Mouse (Mus musculus): Measurements from ENCODE around the gene Fanci. TPM values are rescaled to one million over a fixed set of nuclear protein-coding genes. Genes with fewer than 3 reads are reported as not detected.

Fanci gene
- polyA plus RNA-seq, 1 experiment from 2014 or later: 10.6 TPM

DNA sequence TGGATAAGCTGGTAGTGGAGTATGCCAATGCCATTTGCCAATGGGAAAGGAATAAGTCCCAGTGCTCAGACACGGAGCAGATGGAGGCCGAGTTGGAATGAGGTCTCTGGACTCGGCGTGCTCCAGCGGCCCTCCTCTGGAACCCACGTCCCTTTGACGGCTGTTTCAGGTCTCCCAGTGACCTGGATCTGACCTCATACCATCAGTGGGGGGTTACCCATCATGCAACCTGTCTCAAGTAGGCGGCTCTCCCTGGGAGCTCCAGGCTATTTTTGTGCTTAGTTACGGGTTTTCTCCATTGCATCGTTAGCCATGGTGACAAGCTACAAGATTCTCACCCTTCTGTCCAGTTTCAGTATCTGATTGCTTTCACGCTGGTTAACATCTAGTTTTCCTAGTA lies 31.7 kb upstream of the Fanci start:
- no peak; the same call in 1 of the 2 replicates for ATAC-seq (replicated peaks; ENCODE audit: insufficient number of reproducible peaks, low FRiP score, low TSS enrichment)

DNA sequence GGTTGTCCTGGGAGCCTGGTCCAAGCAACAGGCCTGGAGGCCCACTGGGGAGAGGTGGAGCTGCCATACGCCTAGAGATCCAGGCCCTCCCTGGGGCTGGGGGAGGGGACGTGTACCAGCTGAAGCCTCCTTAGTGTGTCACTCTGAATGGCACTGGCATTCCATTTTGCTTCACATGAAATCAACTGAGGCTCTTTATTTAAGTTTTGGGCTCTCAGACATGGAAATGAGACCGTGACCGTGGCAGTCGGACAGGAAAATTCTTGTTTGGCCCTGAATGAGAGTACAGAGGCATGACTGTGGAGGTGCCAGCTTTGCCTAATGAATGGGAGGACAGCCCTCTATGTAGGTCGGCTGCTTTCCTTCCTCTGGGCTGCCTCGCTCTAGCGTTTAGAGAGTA lies 29.5 kb upstream of the Fanci start:
- no peak overlapping the region for H3K9ac ChIP-seq (ENCODE audit: low read depth, low read length)
- H3K4me1 ChIP-seq (ENCODE audit: control insufficient read depth, insufficient read depth, low read length): peaks cover 53% of the 10 kb centered on the region
- H3K27me3 ChIP-seq (ENCODE audit: control insufficient read depth, insufficient read depth, low read length): peaks cover 17% of the 10 kb centered on the region
- no peaks in the 10 kb centered on the region for H3K36me3 ChIP-seq (ENCODE audit: control insufficient read depth, insufficient read depth, low read length)
- H3K9me3 ChIP-seq (replicated peaks; ENCODE audit: control insufficient read depth, low read length): no peaks in the 10 kb centered on the region
- H3K4me2 ChIP-seq: no peak overlapping the region
- H3K4me3 ChIP-seq (ENCODE audit: low read depth, low read length): no peak overlapping the region
- ATAC-seq (replicated peaks; ENCODE audit: insufficient number of reproducible peaks, low FRiP score, low TSS enrichment): no peak
- no peak overlapping the region for H3K27ac ChIP-seq (ENCODE audit: low read depth, low read length)
- WGBS (ENCODE audit: insufficient replicate concordance): 82% methylated on average over 8 of the region's 8 CpGs

More for the DNA sequence above, 31.7 kb upstream of the Fanci start:
- Histone ChIP-seq H3K36me3 (ENCODE audit: control insufficient read depth, insufficient read depth, low read length) (0 out of 2 replicates have a peak, but pooled peaks cover 2% of the 10 kb centered on the region), H3K4me3 (ENCODE audit: low read depth, low read length) (peak overlapping the region; percentile 38), H3K9me3 (replicated peaks; ENCODE audit: control insufficient read depth, low read length) (no peaks in the 10 kb centered on the region), H3K9ac (ENCODE audit: low read depth, low read length) (0 out of 2 replicates have a peak overlapping the region, but pooled peaks have one; percentile 46), H3K4me1 (ENCODE audit: control insufficient read depth, insufficient read depth, low read length) (peaks cover 53% of the 10 kb centered on the region), H3K27me3 (ENCODE audit: control insufficient read depth, insufficient read depth, low read length) (peaks cover 22% of the 10 kb centered on the region), H3K27ac (ENCODE audit: low read depth, low read length) (peak overlapping the region; percentile 81), H3K4me2 (peak overlapping the region; percentile 62)
- WGBS (ENCODE audit: insufficient replicate concordance): 32% methylated on average over 11 of the region's 11 CpGs

DNA sequence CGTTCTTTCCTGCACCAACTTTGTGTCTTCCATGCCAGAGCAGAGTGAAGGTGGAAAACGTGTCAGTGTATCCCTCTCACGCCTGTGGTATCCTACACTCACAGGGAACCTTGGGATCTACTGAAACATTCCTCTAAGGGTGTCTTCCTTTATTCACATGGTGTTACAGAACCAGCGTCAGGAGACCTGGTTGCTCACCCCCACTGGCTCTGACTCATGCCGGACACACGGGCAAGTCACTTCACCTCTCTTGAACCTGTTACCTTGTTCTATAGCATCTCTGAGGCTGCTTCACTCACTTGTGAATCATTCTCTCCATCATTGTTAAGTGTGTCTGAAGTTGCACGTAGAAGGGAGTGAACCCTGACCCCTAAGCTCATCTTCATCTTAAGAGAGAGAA lies 28.9 kb upstream of the Fanci start:
- WGBS (ENCODE audit: insufficient replicate concordance): 81% methylated on average over 7 of the region's 7 CpGs
- no peak overlapping the region; the same call in 1 of the 2 replicates for H3K27ac ChIP-seq (ENCODE audit: low read depth, low read length)
- no peaks in the 10 kb centered on the region for H3K9me3 ChIP-seq (replicated peaks; ENCODE audit: control insufficient read depth, low read length)
- H3K4me2 ChIP-seq: no peak overlapping the region
- H3K36me3 ChIP-seq (ENCODE audit: control insufficient read depth, insufficient read depth, low read length): no peaks in the 10 kb centered on the region
- ATAC-seq (replicated peaks; ENCODE audit: insufficient number of reproducible peaks, low FRiP score, low TSS enrichment): no peak
- no peak overlapping the region for H3K9ac ChIP-seq (ENCODE audit: low read depth, low read length)
- peaks cover 50% of the 10 kb centered on the region for H3K4me1 ChIP-seq (ENCODE audit: control insufficient read depth, insufficient read depth, low read length)
- H3K4me3 ChIP-seq (ENCODE audit: low read depth, low read length): no peak overlapping the region
- peaks cover 16% of the 10 kb centered on the region for H3K27me3 ChIP-seq (ENCODE audit: control insufficient read depth, insufficient read depth, low read length)

DNA sequence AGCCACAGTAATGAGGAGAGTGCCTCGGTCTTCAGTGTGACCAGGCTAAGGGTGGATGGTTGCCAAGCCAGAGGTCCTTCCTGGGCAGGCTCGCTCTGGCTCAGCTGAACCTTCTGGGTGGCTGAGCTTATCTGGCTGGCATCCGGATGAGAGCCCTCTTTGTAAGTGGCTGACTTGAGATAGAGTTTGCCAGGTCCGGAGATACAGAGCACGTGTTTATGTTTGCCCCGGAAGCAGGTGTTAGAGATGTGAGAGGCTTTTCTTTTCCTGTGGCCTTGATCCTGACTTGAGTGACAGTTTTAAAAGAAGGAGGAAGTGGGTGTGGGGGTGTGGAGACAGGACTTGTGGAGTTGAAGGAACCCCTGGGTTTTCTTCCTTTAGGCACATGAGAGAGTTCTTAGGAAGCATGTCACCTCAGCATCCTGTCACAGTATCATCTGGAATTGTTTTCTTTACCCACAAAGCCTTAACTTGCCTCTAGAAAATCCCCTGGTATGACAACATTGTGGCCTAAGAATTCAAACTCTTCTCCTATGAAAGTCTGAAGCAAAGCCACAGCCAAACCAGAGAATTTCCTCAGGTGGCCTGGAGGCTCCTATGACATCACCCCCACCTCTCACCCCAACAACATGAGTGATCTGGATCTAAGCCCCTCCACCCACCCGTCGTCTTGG lies 28.2 kb upstream of the Fanci start:
- Histone ChIP-seq H3K36me3 (ENCODE audit: control insufficient read depth, insufficient read depth, low read length) (no peaks in the 10 kb centered on the region), H3K27me3 (ENCODE audit: control insufficient read depth, insufficient read depth, low read length) (peaks cover 16% of the 10 kb centered on the region), H3K4me3 (ENCODE audit: low read depth, low read length) (no peak overlapping the region), H3K9ac (ENCODE audit: low read depth, low read length) (no peak overlapping the region), H3K4me1 (ENCODE audit: control insufficient read depth, insufficient read depth, low read length) (peaks cover 43% of the 10 kb centered on the region), H3K4me2 (no peak overlapping the region), H3K9me3 (replicated peaks; ENCODE audit: control insufficient read depth, low read length) (no peaks in the 10 kb centered on the region), H3K27ac (ENCODE audit: low read depth, low read length) (peak overlapping the region; percentile 50; the same call in 1 of the 2 replicates)
- 22% methylated on average over 8 of the region's 8 CpGs for WGBS (ENCODE audit: insufficient replicate concordance)
- ATAC-seq (replicated peaks; ENCODE audit: insufficient number of reproducible peaks, low FRiP score, low TSS enrichment): no peak

DNA sequence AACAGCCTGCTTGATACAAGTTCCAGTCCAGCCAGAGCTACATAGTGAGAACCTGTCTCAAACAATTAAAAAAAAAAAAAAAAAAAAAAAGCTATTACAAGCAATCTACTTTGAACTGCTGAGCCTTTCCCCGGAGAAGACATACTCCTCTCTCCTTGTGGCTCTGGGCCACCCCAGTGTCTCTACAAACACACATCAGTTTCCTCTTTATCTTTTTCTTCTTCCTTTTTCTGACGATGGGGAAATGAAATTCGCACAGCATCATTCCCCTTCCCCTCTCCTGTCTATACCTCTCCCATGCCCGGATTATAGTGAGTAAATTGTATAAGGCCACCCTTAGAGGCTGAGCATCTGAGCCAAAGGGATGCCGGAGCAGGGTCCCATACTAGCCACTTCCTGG lies 23.1 kb upstream of the Fanci start:
- Histone ChIP-seq H3K36me3 (ENCODE audit: control insufficient read depth, insufficient read depth, low read length) (no peaks in the 10 kb centered on the region), H3K4me1 (ENCODE audit: control insufficient read depth, insufficient read depth, low read length) (peaks cover 3% of the 10 kb centered on the region; the same call in 1 of the 2 replicates), H3K9ac (ENCODE audit: low read depth, low read length) (no peak overlapping the region), H3K27me3 (ENCODE audit: control insufficient read depth, insufficient read depth, low read length) (peaks cover 3% of the 10 kb centered on the region; the same call in 1 of the 2 replicates), H3K9me3 (replicated peaks; ENCODE audit: control insufficient read depth, low read length) (no peaks in the 10 kb centered on the region), H3K4me2 (no peak overlapping the region), H3K4me3 (ENCODE audit: low read depth, low read length) (no peak overlapping the region), H3K27ac (ENCODE audit: low read depth, low read length) (no peak overlapping the region)
- WGBS (ENCODE audit: insufficient replicate concordance): 78% methylated on average over 5 of the region's 5 CpGs
- no peak for ATAC-seq (replicated peaks; ENCODE audit: insufficient number of reproducible peaks, low FRiP score, low TSS enrichment)

DNA sequence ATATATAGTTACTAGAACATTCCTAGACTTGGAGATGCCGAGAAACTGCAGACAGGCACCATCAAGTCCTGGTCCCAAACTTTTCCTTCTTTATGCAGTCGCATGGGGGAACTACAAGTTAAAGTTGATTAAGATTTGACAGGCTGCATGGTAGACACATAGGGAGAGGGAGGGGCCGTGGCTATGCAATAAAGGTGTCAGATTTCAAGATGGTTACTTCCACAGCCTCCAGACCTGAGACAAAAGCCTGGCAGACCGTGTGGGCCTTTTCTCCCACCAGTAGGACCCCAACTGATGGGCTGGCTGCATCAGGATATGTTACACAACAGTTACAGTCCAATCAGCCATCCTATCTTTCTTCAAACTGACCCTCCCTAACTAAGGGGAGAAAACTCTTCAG lies 22.3 kb upstream of the Fanci start:
- H3K9ac ChIP-seq (ENCODE audit: low read depth, low read length): no peak overlapping the region
- no peaks in the 10 kb centered on the region for H3K9me3 ChIP-seq (replicated peaks; ENCODE audit: control insufficient read depth, low read length)
- H3K27me3 ChIP-seq (ENCODE audit: control insufficient read depth, insufficient read depth, low read length): no peaks in the 10 kb centered on the region; the same call in 1 of the 2 replicates
- H3K27ac ChIP-seq (ENCODE audit: low read depth, low read length): no peak overlapping the region
- no peak for ATAC-seq (replicated peaks; ENCODE audit: insufficient number of reproducible peaks, low FRiP score, low TSS enrichment)
- no peak overlapping the region for H3K4me2 ChIP-seq
- no peak overlapping the region for H3K4me3 ChIP-seq (ENCODE audit: low read depth, low read length)
- 44% methylated on average over 4 of the region's 4 CpGs for WGBS (ENCODE audit: insufficient replicate concordance)
- H3K4me1 ChIP-seq (ENCODE audit: control insufficient read depth, insufficient read depth, low read length): no peaks in the 10 kb centered on the region
- H3K36me3 ChIP-seq (ENCODE audit: control insufficient read depth, insufficient read depth, low read length): no peaks in the 10 kb centered on the region

DNA sequence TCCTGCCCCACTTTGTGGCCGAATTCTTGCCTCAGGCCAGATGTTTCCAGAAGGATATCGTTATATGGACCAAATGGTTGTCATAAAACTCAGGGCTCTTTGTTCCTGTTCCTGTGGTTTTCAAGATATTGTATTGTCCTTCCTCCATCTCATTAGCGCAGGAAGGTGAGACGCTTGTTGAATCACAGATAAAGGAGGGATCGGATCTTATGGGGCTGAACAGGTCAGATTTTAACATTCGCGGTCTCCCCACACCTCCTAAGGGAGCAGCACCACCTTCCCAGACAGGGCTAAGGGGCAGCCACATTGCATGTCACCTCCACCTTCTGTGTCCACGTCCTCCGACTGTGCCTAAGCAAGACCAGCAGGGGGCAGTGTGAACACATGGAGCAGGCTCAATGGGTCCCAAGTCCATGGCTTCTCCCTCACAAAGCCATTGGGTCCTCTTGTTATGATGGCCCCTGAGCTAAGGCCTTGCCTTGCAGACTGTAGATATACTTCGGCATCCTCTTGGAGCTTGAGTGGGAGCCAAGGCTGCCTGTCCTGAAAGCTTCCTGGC lies 20.3 kb upstream of the Fanci start:
- 39% methylated on average over 10 of the region's 10 CpGs for WGBS (ENCODE audit: insufficient replicate concordance)
- Histone ChIP-seq H3K27ac (ENCODE audit: low read depth, low read length) (no peak overlapping the region), H3K9ac (ENCODE audit: low read depth, low read length) (no peak overlapping the region), H3K27me3 (ENCODE audit: control insufficient read depth, insufficient read depth, low read length) (no peaks in the 10 kb centered on the region), H3K4me2 (no peak overlapping the region), H3K36me3 (ENCODE audit: control insufficient read depth, insufficient read depth, low read length) (no peaks in the 10 kb centered on the region), H3K4me3 (ENCODE audit: low read depth, low read length) (no peak overlapping the region), H3K4me1 (ENCODE audit: control insufficient read depth, insufficient read depth, low read length) (no peaks in the 10 kb centered on the region), H3K9me3 (replicated peaks; ENCODE audit: control insufficient read depth, low read length) (no peaks in the 10 kb centered on the region)
- ATAC-seq (replicated peaks; ENCODE audit: insufficient number of reproducible peaks, low FRiP score, low TSS enrichment): no peak

DNA sequence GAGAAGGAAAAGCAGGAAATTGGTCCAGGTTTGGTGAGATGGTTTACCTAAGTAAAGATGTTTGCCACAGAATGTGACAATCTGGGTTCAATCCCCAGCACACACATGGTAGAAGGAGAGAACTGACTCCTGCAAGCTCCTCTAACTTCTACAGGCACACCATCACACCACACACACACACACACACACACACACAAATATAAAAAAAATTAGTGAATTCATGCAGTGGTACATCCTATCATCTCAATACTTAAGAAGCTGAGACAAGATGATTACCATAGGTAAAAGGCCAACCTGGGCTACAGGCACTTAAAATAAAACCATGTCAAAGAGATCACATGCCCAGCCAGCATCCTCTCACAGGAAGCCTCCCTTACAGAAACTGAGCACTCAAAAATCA lies 17.7 kb upstream of the Fanci start:
- Histone ChIP-seq H3K27ac (ENCODE audit: low read depth, low read length) (no peak overlapping the region), H3K9me3 (replicated peaks; ENCODE audit: control insufficient read depth, low read length) (no peaks in the 10 kb centered on the region), H3K4me2 (no peak overlapping the region), H3K27me3 (ENCODE audit: control insufficient read depth, insufficient read depth, low read length) (no peaks in the 10 kb centered on the region), H3K36me3 (ENCODE audit: control insufficient read depth, insufficient read depth, low read length) (no peaks in the 10 kb centered on the region), H3K4me3 (ENCODE audit: low read depth, low read length) (no peak overlapping the region), H3K9ac (ENCODE audit: low read depth, low read length) (no peak overlapping the region), H3K4me1 (ENCODE audit: control insufficient read depth, insufficient read depth, low read length) (no peaks in the 10 kb centered on the region)
- no peak for ATAC-seq (replicated peaks; ENCODE audit: insufficient number of reproducible peaks, low FRiP score, low TSS enrichment)

DNA sequence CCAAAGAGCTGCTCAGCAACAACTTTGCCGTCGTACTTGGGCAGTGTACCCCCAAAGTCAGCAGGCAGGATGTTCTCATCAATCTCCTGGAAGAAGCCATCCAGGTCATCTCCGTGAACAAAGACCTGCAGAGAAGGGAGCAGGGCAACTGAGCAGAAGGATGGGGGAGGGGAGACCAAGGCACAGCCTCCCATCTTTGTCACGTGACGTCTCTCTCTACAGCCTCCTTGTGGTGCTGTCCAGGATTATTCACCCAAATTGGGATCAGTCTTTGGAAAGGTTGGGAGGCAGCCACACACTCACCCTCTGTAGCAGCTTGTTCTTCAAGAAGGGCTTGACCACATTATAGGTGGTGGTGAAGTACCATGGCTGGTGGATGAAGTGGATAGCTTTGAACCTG lies 16.1 kb upstream of the Fanci start:
- Histone ChIP-seq H3K9me3 (replicated peaks; ENCODE audit: control insufficient read depth, low read length) (no peaks in the 10 kb centered on the region), H3K27ac (ENCODE audit: low read depth, low read length) (no peak overlapping the region), H3K9ac (ENCODE audit: low read depth, low read length) (no peak overlapping the region), H3K4me3 (ENCODE audit: low read depth, low read length) (no peak overlapping the region), H3K36me3 (ENCODE audit: control insufficient read depth, insufficient read depth, low read length) (no peaks in the 10 kb centered on the region), H3K4me1 (ENCODE audit: control insufficient read depth, insufficient read depth, low read length) (no peaks in the 10 kb centered on the region), H3K4me2 (no peak overlapping the region), H3K27me3 (ENCODE audit: control insufficient read depth, insufficient read depth, low read length) (no peaks in the 10 kb centered on the region)
- 69% methylated on average over 5 of the region's 5 CpGs for WGBS (ENCODE audit: insufficient replicate concordance)
- ATAC-seq (replicated peaks; ENCODE audit: insufficient number of reproducible peaks, low FRiP score, low TSS enrichment): no peak

All from heart, embryonic 11.5 days (tissue).